Mouse (Mus musculus) spleen, adult 2 months (tissue): Measurements from ENCODE around the gene Phf12.

Experiments used
- CTCF ChIP-seq: fragments of 200-500 bp; IDR thresholded peaks from 2 replicates; pipeline ENCODE4 v1.5.1; 2011; ENCODE audit warnings: mild to moderate bottlenecking, inconsistent platforms; ENCODE audit not compliant: insufficient read depth, insufficient read length, insufficient replicate concordance; ENCODE audit errors: extremely low read depth
- POLR2A ChIP-seq: fragments of 200-500 bp; IDR thresholded peaks from 2 replicates; pipeline ENCODE4 v1.6.1; 2011; ENCODE audit warnings: low read depth, low read length, inconsistent platforms

DNA sequence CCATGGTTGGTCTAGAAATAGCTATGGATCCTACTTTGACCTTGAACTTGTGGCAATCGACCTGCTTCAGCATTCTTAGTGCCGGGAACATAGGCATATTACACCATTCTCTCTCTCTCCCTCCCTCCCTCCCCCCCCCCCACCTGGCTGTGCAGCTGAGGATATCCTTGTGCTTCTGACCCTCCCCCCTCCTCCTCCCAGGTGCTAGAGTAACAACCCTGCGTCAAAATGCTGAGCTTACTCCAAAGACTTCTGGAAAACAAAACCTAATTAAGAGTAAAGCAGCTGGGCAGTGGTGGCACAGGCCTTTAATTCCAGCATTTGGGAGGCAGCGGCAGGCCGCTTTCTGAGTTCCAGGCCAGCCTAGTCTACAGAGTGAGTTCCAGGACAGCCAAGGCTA lies 86.6 kb downstream of the Phf12 start:
- TF ChIP-seq CTCF (no peak), POLR2A (no peak)
